Mouse (Mus musculus) frontal cortex, postnatal 25 days (tissue): ENCODE measurements around the gene Adra1b.

Experiments
- DNase-seq, 2 experiments: peaks; one replicate each; pipeline ENCODE4 v3.0.0; 2022; ENCODE audit warnings: low spot score in 2 of 2

The Adra1b gene

GRCm38 (mm10) chr11:43901051-43901654, at the start of gene Adra1b:
Adra1b (minus strand) TSS chr11:43901210.
- no peak for DNase-seq

DNA sequence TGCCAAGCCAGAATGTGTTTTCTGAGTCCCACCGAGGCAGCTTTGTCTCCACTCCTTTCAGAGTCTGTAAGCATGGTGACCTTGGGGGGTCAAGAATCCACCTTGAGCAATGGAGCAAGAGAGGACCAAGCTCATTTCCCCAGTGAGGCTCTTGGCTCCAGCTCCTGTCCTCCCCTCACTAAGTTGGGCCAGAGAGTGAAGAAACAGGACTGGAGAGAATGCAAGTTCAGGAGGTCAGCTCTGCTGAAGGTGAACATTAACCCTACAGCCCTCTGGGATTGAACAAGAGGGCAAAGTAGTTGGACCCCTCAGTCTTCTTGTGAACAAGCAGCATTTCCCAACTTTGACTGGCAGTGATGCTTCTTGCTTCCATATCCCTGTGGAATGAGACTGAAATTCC, 49.3 kb upstream of the Adra1b start:
- no peak for DNase-seq

GRCm38 (mm10) chr11:43943781-43944180, 42.8 kb upstream of the Adra1b start:
- no peak for DNase-seq

DNA sequence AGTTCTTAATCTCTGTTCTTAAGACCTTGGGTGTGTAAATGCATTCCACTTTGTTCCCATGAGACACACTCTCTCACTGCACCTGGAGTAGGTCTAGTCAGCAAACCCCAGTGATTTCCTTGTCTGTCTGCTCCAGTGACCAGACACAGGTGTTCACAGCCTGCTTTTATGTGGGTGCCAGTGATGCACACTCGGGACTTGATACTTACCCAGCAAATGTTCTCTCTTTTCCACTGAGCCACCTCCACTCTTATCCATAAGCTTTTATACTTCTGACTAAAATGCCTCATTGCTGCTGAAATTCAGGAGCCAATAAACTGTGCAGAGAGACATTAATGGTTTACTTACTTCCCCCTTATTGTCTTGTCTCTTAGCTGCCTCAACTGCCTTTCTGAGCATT, 42.2 kb upstream of the Adra1b start:
- DNase-seq: no peak

- no peak for DNase-seq
Measured at GRCm38 (mm10) chr11:43940501-43941202, 39.6 kb upstream of the Adra1b start.

- no peak for DNase-seq
Measured at GRCm38 (mm10) chr11:43936023-43936422, 35.0 kb upstream of the Adra1b start.

- no peak for DNase-seq
Measured at GRCm38 (mm10) chr11:43933480-43933879, 32.5 kb upstream of the Adra1b start.

GRCm38 (mm10) chr11:43933000-43933399, 32.0 kb upstream of the Adra1b start:
- DNase-seq: no peak

DNA sequence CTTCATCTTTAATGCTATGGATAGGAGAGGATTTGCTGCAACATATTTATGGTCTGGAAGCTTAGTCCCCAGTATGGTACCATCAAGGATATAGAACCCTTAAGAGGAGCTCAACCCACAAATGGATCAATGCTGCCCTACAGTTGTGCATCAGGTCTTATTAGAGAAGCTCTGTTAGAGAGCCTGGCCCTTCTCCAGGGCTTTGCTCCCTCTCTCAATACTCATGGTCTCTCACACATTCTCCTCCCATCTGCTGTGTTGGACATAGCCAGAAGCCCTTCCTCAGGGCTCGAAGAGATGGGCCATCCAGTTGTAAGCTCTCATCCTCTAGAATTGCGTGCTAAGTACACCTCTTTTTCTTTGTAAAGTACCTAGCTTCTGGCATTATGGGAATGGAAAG, 29.2 kb upstream of the Adra1b start:
- no peak for DNase-seq

DNA sequence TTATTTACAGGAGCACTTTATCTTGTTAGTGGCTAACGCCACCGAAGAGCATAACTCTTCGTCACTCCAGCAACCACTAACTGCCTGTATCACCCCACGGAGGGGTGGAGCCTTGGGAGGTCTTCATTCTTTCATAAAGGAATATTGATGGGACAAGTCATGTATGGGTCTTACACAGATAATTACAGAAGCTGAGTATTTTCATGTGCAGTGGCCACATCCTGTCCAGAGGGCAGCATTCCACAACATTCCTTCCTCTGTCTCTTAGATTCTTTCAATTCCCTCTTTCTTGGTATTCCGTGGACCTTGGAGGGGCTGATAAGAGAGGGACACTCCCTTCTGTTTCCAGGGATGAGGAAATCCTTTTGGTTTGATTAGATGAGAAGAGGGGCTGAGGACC, 28.7 kb upstream of the Adra1b start:
- no peak for DNase-seq

DNA sequence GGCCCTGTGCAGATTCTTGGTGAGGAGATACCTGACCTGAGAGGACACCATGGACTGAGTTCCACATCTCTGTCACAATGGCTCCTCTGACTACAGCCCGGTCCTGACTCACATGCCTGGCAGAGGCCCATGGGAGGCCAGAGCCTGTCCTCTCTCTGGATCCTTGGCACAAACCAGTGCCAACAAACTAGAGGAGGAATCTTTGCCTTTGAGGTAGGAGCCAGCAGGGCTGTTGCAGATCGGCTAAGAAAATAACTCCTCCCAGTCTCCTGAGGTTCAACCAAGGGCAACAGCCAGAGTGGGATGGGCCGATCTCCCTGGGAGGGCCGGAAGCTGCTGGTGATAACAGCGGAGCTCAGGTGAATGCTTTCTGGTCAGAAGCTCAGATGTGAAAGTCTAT, 28.2 kb upstream of the Adra1b start:
- DNase-seq: no peak

GRCm38 (mm10) chr11:43927133-43927815, 26.3 kb upstream of the Adra1b start:
- DNase-seq: no peak

- no peak for DNase-seq
Measured at GRCm38 (mm10) chr11:43926163-43926562, 25.2 kb upstream of the Adra1b start.

DNA sequence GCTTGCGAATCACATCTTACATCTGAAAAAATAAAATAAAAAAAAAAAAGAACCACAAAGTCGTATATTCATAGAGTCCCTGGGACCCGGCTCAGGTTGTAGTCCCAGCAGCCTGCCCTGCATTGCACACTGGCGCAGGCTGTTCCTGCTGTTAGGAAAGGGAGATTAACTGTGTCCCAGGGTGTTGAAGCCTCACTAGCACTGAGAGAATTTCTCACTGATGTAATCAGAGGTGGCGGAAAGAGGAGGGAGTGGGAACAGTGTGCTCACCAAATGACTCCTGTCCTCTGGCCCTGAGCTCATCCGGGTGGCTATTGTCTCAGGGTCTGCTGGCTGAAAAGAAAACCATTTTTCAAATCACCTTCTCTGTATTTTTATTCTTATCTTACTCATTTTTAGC, 24.6 kb upstream of the Adra1b start:
- no peak for DNase-seq

- no peak for DNase-seq
Measured at GRCm38 (mm10) chr11:43921701-43922100, 20.7 kb upstream of the Adra1b start.

GRCm38 (mm10) chr11:43919492-43920055, 18.6 kb upstream of the Adra1b start:
- no peak for DNase-seq

GRCm38 (mm10) chr11:43914552-43915447, 13.8 kb upstream of the Adra1b start:
- DNase-seq: no peak

DNA sequence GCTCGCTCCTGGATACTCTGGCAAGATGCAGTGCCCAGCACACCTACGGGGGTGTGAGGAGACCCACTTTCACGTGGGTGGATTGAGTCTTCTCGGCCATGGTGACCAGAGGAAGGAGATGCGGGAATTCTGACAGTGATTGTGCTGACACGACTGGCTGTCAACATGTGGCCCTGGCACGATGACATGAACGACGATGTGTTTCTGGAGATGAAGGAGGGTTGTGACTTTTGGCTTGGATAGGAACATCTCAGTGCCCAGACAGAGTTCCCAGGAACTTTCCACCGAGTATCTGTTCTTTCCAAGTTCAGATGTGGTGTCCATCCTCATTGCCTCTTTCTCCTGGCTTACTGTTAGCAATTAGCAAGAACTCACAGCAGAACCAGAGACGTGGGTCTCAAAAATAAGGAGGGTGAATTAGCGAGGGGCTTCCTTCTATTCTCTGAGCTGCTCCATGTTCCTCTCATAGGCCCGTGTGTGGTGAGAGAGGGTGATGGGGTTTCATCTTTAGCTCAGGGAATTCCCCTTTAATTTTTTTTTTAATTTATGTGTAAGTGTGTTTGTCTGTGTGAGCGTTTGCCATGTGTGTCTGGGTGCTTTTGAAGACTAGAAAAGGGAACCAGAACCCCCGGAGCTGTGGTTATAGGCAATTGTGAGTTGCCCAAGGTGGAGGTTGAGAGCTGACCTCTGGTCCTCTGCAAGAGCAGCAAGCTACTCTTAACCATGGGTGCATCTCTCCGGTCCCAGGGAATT, 11.3 kb upstream of the Adra1b start:
- DNase-seq: no peak

GRCm38 (mm10) chr11:43911646-43912045, 10.6 kb upstream of the Adra1b start:
- no peak for DNase-seq

DNA sequence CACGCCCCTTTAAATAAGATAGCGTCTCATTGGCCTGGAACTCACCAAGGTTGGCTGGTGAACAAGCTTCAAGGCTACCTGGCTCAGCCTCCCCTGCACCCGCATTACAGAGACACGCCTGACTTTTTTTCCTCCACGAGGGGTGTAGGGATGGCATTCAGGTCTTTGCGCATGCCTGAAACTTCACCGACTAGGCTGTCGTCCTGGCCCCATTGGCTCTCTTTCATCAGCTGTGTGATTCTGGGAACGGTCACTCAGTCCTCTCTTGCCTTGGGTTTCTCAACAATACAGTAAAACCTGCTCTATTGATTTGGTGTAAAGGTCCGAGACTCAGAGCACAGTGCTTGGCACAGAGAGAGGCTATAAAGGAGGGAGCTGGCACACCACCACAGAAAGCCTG, 2.3 kb upstream of the Adra1b start:
- DNase-seq: no peak

- DNase-seq: no peak
Measured at GRCm38 (mm10) chr11:43899696-43900095, 1.3 kb downstream of the Adra1b start.
